Mouse (Mus musculus): Measurements from ENCODE around the gene Pacsin2. TPM values are rescaled to one million over a fixed set of nuclear protein-coding genes. Genes with fewer than 3 reads are reported as not detected.
A peak's percentile ranks its signal among the peaks of the same experiment; 100 is the strongest.
"Not testable (repeated sequence)": the region's sequence is repeated elsewhere in the genome, so short reads cannot be mapped to it uniquely, and the experiment has no call there.

Pacsin2 gene
- total RNA-seq, 2 experiments from 2014 or later: 43.9 to 45.1 TPM

GRCm38 (mm10) chr15:83482645-83483224 lies 18.3 kb upstream of the Pacsin2 start:
- intact Hi-C loops (cut with DNase I; ENCODE audit: low total_unique reads): no loop called here
- no peak for DNase-seq

- no peak for DNase-seq
- intact Hi-C loops (cut with DNase I; ENCODE audit: low total_unique reads): no loop called here
Measured at GRCm38 (mm10) chr15:83481236-83481780, 16.9 kb upstream of the Pacsin2 start.

- intact Hi-C loops (cut with DNase I; ENCODE audit: low total_unique reads): no loop called here
Measured at GRCm38 (mm10) chr15:83479818-83480217, 15.4 kb upstream of the Pacsin2 start.

GRCm38 (mm10) chr15:83478096-83478495 lies 13.7 kb upstream of the Pacsin2 start:
- intact Hi-C loops (cut with DNase I; ENCODE audit: low total_unique reads): no loop called here
- DNase-seq: no peak

More at GRCm38 (mm10) chr15:83479818-83480217, 15.4 kb upstream of the Pacsin2 start:
- no peak for DNase-seq

GRCm38 (mm10) chr15:83476593-83477273 lies 12.3 kb upstream of the Pacsin2 start:
- no peak for DNase-seq
- intact Hi-C loops (cut with DNase I; ENCODE audit: low total_unique reads): no loop called here

GRCm38 (mm10) chr15:83474466-83474836 lies 10.0 kb upstream of the Pacsin2 start:
- intact Hi-C loops (cut with DNase I; ENCODE audit: low total_unique reads): no loop called here
- DNase-seq: no peak

GRCm38 (mm10) chr15:83473832-83474465 lies 9.5 kb upstream of the Pacsin2 start:
- intact Hi-C loops (cut with DNase I; ENCODE audit: low total_unique reads): no loop called here
- DNase-seq: peak; percentile 73

GRCm38 (mm10) chr15:83473251-83473650 lies 8.8 kb upstream of the Pacsin2 start:
- DNase-seq: no peak
- intact Hi-C loops (cut with DNase I; ENCODE audit: low total_unique reads): no loop called here

GRCm38 (mm10) chr15:83471476-83471875 lies 7.1 kb upstream of the Pacsin2 start:
- intact Hi-C loops (cut with DNase I; ENCODE audit: low total_unique reads): no loop called here
- peak; percentile 66 for DNase-seq

GRCm38 (mm10) chr15:83470443-83470842 lies 6.0 kb upstream of the Pacsin2 start:
- DNase-seq: no peak
- intact Hi-C loops (cut with DNase I; ENCODE audit: low total_unique reads): no loop called here

- DNase-seq: peak; percentile 38
- intact Hi-C loops (cut with DNase I; ENCODE audit: low total_unique reads): no loop called here
Measured at GRCm38 (mm10) chr15:83469279-83469821, 4.9 kb upstream of the Pacsin2 start.

GRCm38 (mm10) chr15:83467232-83467966 lies 3.0 kb upstream of the Pacsin2 start:
- intact Hi-C loops (cut with DNase I; ENCODE audit: low total_unique reads): no loop called here
- DNase-seq: no peak

GRCm38 (mm10) chr15:83466331-83466730 lies 1.9 kb upstream of the Pacsin2 start:
- intact Hi-C loops (cut with DNase I; ENCODE audit: low total_unique reads): no loop called here
- DNase-seq: no peak

- intact Hi-C loops (cut with DNase I; ENCODE audit: low total_unique reads): no loop called here
- DNase-seq: no peak
Measured at GRCm38 (mm10) chr15:83464905-83465650, 672 bp upstream of the Pacsin2 start.

GRCm38 (mm10) chr15:83463369-83464082 lies 880 bp downstream of the Pacsin2 start:
- DNase-seq: no peak

GRCm38 (mm10) chr15:83462349-83462748 lies 2.1 kb downstream of the Pacsin2 start:
- DNase-seq; intact Hi-C loops (cut with DNase I; ENCODE audit: low total_unique reads): not testable (repeated sequence)

More at GRCm38 (mm10) chr15:83463369-83464082, 880 bp downstream of the Pacsin2 start:
- intact Hi-C loops (cut with DNase I; ENCODE audit: low total_unique reads): no loop called here

- intact Hi-C loops (cut with DNase I; ENCODE audit: low total_unique reads): no loop called here
- DNase-seq: no peak
Measured at GRCm38 (mm10) chr15:83460891-83461290, 3.5 kb downstream of the Pacsin2 start.

GRCm38 (mm10) chr15:83457541-83457940 lies 6.9 kb downstream of the Pacsin2 start:
- DNase-seq: no peak
- intact Hi-C loops (cut with DNase I; ENCODE audit: low total_unique reads): no loop called here

Measured in gastrocnemius, postnatal 14 days (tissue).